In the genomic region with DNA sequence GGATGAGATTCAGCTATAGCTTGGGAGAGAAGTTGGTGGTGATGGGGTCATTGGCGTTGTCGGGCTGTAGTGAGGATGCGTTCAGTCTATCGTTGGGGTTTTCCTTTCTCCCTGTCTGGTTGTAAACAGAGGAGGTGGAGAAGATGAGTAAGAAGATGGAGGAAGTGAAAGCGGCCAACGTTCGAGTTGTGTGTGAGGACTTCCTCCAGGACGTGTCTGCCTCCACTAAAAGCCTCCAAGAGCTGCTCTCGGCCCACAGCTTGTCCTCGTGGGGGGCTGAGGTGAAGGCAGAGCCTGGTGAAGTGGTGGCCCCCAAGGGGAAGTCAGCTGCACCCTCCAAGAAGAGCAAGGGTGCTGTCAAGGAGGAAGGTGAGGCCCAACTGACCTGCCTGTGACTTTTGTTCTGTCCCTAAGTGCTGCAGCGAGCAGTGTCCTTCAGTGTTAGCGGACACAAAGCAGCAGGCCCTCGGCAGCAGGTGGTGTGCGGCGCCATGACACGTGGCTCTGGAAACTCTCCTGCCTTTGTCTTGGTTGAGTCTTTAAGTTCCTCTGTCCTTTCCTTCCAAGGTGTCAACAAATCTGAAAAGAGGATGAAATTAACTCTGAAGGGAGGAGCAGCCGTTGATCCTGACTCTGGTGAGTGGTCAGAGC, we compare ENCODE assay signal across 11 mouse cellular contexts. TPM values are rescaled to one million over a fixed set of nuclear protein-coding genes. Genes with fewer than 3 reads are reported as not detected.
DNase-seq lines count a peak whose midpoint lies in the region; ATAC-seq and TF ChIP-seq lines count a peak whose summit lies in the region.
"Had no signal": no experiment of that assay in that cellular context is flagged by ENCODE, and none has a peak within 500 bp of the region (broad histone marks: within the 10 kb centered on the region; RNA-seq: fewer than 3 reads in every experiment).

No protein-coding gene starts in this region.

- no peak for ATAC-seq in lung, postnatal 0 days

- no peaks in the 10 kb centered on the region for H3K27me3 ChIP-seq in heart, embryonic 10.5 days (ENCODE audit: insufficient read depth, poor library complexity, severe bottlenecking)
- H3K27me3 ChIP-seq in lung, postnatal 0 days (replicated peaks; ENCODE audit: insufficient read depth, low read length) = no peaks in the 10 kb centered on the region
- H3K27me3 ChIP-seq: embryonic facial prominence, embryonic 12.5 days; lung, embryonic 15.5 days had no signal

- no peaks in the 10 kb centered on the region for H3K4me1 ChIP-seq in heart, embryonic 10.5 days
- H3K4me1 ChIP-seq in lung, postnatal 0 days (ENCODE audit: insufficient read depth, low read depth, low read length) = no peaks in the 10 kb centered on the region
- H3K4me1 ChIP-seq: embryonic facial prominence, embryonic 12.5 days; lung, embryonic 15.5 days had no signal

- 88% methylated on average over 17 of the region's 17 CpGs for WGBS in heart, embryonic 10.5 days
- WGBS in lung, postnatal 0 days = 85% methylated on average over 17 of the region's 17 CpGs

- H3K27ac ChIP-seq in heart, embryonic 10.5 days = no peak overlapping the region
- no peak overlapping the region for H3K27ac ChIP-seq in lung, postnatal 0 days (ENCODE audit: low read length)
- H3K27ac ChIP-seq: embryonic facial prominence, embryonic 12.5 days; lung, embryonic 15.5 days had no signal

- H3K9ac ChIP-seq in lung, postnatal 0 days (replicated peaks; ENCODE audit: low read depth) = no peak overlapping the region
- H3K9ac ChIP-seq: embryonic facial prominence, embryonic 12.5 days; lung, embryonic 15.5 days had no signal

- TF ChIP-seq EP300 in lung, postnatal 0 days (IDR thresholded peaks at IDR 0.05) = no peak

- H3K4me2 ChIP-seq in lung, postnatal 0 days (replicated peaks; ENCODE audit: low read depth, low read length) = no peak overlapping the region
- H3K4me2 ChIP-seq: embryonic facial prominence, embryonic 12.5 days; lung, embryonic 15.5 days had no signal

- no peak for TF ChIP-seq CTCF in lung, postnatal 0 days (IDR thresholded peaks at IDR 0.05)

- H3K4me3 ChIP-seq in heart, embryonic 10.5 days = no peak overlapping the region
- no peak overlapping the region for H3K4me3 ChIP-seq in lung, postnatal 0 days (ENCODE audit: low read depth, low read length)
- H3K4me3 ChIP-seq: embryonic facial prominence, embryonic 12.5 days; lung, embryonic 15.5 days had no signal

- peaks cover 99% of the 10 kb centered on the region for H3K36me3 ChIP-seq in heart, embryonic 10.5 days
- H3K36me3 ChIP-seq in lung, postnatal 0 days (ENCODE audit: insufficient read depth, low read length) = peaks cover 49% of the 10 kb centered on the region

- no peaks in the 10 kb centered on the region for H3K9me3 ChIP-seq in heart, embryonic 10.5 days
- no peaks in the 10 kb centered on the region for H3K9me3 ChIP-seq in lung, postnatal 0 days (ENCODE audit: low read length)
- H3K9me3 ChIP-seq: embryonic facial prominence, embryonic 12.5 days; lung, embryonic 15.5 days had no signal

- DNase-seq in heart, postnatal 25 days (ENCODE audit: low spot score) = peak; percentile 9
- no peak for DNase-seq in heart, embryonic 10.5 days (ENCODE audit: low spot score)
- peak; percentile 34 to 51 for DNase-seq in lung, postnatal 4 days
- DNase-seq in lung, postnatal 0 days (ENCODE audit: low spot score) = no peak
- peak; percentile 71 to 82 for DNase-seq in monocyte, adult 2 months (ENCODE audit: low read depth in 1 of 2, low spot score in 2 of 2)
- no peak for DNase-seq in cerebellum, adult 9-11 months
- no peak for DNase-seq in cerebellum, adult 18-20 months
- DNase-seq in testis, postnatal 10 days (ENCODE audit: low spot score) = no peak
- DNase-seq: thymus, postnatal 25 days had no signal

- intact Hi-C loops in heart, postnatal 25 days (cut with DNase I) = no loop called here

RNA-seq across cellular contexts. Expression of a gene that starts 19.2 kb away (rescaled TPM):
- 10 to 100 TPM; 58.3 to 62.5 TPM for total RNA-seq in heart, postnatal 25 days (2021)
- 152 and 186 TPM in 2 replicates for polyA plus RNA-seq in heart, embryonic 10.5 days (2016; fragmentation: Nextera tagmentation; extraction: Ambion mirVana)
- 21.0 and 23.1 TPM in 2 replicates for polyA plus RNA-seq in lung, postnatal 0 days (2015; fragmentation: Nextera tagmentation; extraction: Ambion mirVana)

RNA-seq across cellular contexts. Expression of a gene that starts 53.0 kb away (rescaled TPM):
- total RNA-seq in heart, postnatal 25 days (2021) = 1 to 10 TPM; 2.6 to 2.7 TPM
- polyA plus RNA-seq in heart, embryonic 10.5 days (2016; fragmentation: Nextera tagmentation; extraction: Ambion mirVana) = 15.9 and 19.1 TPM in 2 replicates
- polyA plus RNA-seq in lung, postnatal 0 days (2015; fragmentation: Nextera tagmentation; extraction: Ambion mirVana) = 5.6 TPM in 2 replicates

Comparison
In these comparisons a context has a peak if more than half of its experiments do, and no peak if none do; other contexts are left out.
1. DNase-seq: peak in heart, postnatal 25 days (single experiment), lung, postnatal 4 days (2 of 2) and monocyte, adult 2 months (2 of 2); none in heart, embryonic 10.5 days (single experiment), lung, postnatal 0 days (single experiment), cerebellum, adult 9-11 months (single experiment), cerebellum, adult 18-20 months (0 of 2) and testis, postnatal 10 days (single experiment).